Mouse (Mus musculus): Measurements from ENCODE around the gene Trpc4ap.
"Not testable (repeated sequence)": the region's sequence is repeated elsewhere in the genome, so short reads cannot be mapped to it uniquely, and the experiment has no call there.

Gene Trpc4ap

GRCm38 (mm10) chr2:155611834-155612550 is 80.2 kb downstream of the Trpc4ap start:
- DNase-seq (ENCODE audit: low spot score): no peak

GRCm38 (mm10) chr2:155610978-155611377 is 81.2 kb downstream of the Trpc4ap start, which contains the start of gene Myh7b:
Gene Myh7b, plus strand, starts transcription at chr2:155611212.
- DNase-seq (ENCODE audit: low spot score): no peak

- no peak for DNase-seq (ENCODE audit: low spot score)
Observed at GRCm38 (mm10) chr2:155606360-155606759, 85.8 kb downstream of the Trpc4ap start.

DNA sequence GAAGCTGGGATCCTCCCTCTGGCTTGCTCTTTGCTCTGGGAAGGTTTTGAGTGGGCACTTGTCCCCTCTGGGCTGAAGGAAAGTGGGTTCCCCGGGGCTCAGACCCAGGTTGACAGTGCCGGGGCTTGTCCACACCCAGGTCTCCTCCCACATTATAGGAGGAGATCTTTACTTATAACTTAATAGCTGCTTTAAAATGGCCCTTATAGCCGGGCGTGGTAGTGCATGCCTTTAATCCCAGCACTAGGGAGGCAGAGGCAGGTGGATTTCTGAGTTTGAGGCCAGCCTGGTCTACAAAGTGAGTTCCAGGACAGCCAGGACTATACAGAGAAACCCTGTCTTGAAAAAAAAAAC is 87.0 kb downstream of the Trpc4ap start:
- DNase-seq (ENCODE audit: low spot score): not testable (repeated sequence)

GRCm38 (mm10) chr2:155604560-155605235 is 87.5 kb downstream of the Trpc4ap start:
- DNase-seq (ENCODE audit: low spot score): no peak

DNA sequence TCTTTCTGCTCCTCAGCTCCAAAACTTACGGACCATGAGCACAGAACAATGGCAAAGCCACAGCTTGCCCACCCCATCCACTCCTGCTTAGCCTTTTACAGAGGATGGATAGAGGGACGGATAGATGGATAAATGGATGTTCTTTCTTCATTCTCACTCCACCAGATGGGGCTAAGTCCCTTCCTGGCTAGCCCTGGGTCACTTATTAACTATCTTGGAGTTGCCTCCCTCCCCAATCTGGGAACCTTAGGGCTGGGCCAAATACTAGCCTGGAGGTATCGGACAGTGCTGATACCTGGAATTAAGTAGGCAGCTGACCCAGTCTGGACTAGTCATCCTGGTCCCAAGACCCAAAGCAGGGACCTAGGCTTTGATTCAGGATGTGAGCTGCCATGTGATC is 88.5 kb downstream of the Trpc4ap start:
- DNase-seq (ENCODE audit: low spot score): no peak

- no peak for DNase-seq (ENCODE audit: low spot score)
Observed at GRCm38 (mm10) chr2:155595516-155595915, 96.7 kb downstream of the Trpc4ap start.

DNA sequence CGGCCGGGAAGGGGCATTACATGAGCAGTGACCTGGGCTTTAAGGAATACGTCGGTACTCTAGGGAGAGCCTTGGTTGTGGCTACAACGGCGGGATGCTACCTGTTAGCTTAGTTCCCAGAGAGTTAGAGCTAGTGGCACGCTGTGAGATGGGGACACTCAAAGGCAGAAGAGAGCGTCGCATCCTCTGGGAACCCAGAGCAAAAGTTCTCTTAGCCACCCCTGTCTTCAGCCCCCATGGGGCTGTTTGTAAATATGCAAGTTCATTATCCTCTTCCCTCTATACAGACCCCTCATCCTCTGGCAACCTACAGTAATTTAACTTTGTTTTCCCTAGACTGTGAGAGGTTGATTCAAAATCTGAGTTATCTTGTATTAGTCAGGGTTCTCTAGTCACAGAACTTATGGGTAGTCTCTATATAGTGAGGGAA is 99.3 kb downstream of the Trpc4ap start:
- no peak for DNase-seq (ENCODE audit: low spot score)

DNA sequence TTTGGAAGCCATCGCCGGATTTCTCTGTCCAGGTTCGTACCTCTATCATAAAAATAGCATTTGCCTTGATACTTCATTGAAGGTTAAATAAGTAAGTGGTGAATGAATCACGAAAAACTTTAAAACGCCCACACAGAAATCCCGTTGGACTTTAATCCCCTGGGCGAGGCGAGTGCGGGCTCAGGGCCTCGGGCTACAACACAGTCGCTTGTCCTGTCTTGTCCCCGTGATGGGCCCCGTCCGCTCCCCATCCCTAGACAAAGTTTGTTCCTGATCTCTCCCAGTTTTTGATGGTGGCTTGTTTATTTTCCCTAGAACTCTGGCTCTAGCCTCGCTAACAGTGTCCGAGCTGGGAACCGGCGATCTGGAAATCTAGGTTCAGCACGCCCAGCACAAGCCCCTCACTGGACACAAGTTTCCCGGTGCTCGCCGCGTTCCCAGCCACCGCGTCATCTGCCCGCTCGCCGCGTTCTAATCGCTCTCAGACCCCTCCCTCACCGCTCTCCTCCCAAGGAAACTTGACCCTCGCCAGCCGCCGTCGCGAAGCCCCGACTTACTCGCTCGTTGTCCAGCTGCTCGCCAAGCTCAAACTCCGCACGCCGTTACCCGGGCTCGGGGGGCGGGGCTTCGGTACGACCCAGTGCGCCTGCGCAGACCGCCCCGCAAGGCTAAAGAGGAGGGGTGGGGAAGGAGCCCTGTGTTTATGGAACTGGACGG is 99.9 kb downstream of the Trpc4ap start, which contains the start of gene Gss:
TSS of gene Gss (minus strand) at position 674 of the 717 bp plus-strand sequence.
- DNase-seq (ENCODE audit: low spot score): peak; percentile 100

GRCm38 (mm10) chr2:155591676-155592075 is 100.5 kb downstream of the Trpc4ap start:
- DNase-seq (ENCODE audit: low spot score): no peak

GRCm38 (mm10) chr2:155590876-155591275 is 101.3 kb downstream of the Trpc4ap start:
- DNase-seq (ENCODE audit: low spot score): no peak

DNA sequence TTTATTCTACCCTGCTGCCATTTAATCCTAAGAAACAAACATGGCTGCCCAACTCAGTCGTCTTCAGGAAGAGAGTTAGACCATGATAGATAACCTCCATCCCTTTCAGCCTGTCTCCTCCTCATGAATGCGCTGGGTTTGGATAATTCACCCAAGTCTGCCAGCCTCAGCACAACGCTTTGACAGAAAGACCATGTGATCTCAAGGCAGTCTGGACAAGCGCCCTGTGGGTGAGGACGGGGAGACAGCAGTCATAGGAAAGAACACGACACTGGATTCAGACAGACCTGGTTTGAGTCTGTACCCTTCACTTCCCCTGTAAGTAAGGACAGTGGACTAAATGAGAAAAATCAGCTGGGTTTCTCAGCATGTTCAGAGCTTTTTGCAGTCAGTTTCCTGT is 102.7 kb downstream of the Trpc4ap start:
- no peak for DNase-seq (ENCODE audit: low spot score)

DNA sequence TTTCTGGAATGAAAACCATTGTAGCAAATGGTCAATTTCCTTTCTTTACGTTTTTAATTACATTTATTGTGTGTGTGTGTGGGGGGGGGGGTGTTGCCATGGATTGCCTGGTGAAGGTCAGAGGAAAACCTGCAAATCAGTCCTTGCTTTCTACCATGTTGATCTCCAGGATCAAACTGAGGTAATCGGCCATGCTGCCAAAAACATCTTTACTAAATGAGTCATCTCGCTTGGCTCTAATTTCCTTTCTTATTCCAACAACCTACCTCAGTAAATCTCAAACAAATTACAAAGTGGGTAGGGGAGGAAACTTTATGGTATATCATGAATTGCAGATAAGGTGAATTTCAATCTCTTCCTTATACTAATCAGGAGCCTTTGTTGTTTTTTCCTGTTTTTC is 104.0 kb downstream of the Trpc4ap start:
- no peak for DNase-seq (ENCODE audit: low spot score)

- DNase-seq (ENCODE audit: low spot score): no peak
Observed at GRCm38 (mm10) chr2:155585486-155585885, 106.7 kb downstream of the Trpc4ap start.

- no peak for DNase-seq (ENCODE audit: low spot score)
Observed at GRCm38 (mm10) chr2:155585082-155585481, 107.1 kb downstream of the Trpc4ap start.

Data from urinary bladder, postnatal 25 days (tissue).